Mouse (Mus musculus) liver, adult 2 months (tissue): ENCODE measurements around the gene Usp39.

ENCODE experiments used
- CTCF ChIP-seq: fragments of 200-500 bp; IDR thresholded peaks from 2 replicates; pipeline ENCODE4 v1.5.1; 2011; ENCODE audit warnings: low read depth, low read length, control low read depth
- POLR2A ChIP-seq: fragments of 200-500 bp; IDR thresholded peaks from 2 replicates; pipeline ENCODE4 v1.6.1; 2011; ENCODE audit warnings: low read length, control low read depth; ENCODE audit not compliant: insufficient read depth; ENCODE audit errors: extremely low read depth

GRCm38 (mm10) chr6:72289484-72289883, 55.5 kb downstream of the Usp39 start:
- no peak for TF ChIP-seq CTCF
- TF ChIP-seq POLR2A, result no peak
